Mouse (Mus musculus): Measurements from ENCODE around the gene Smad3. TPM values are rescaled to one million over a fixed set of nuclear protein-coding genes. Genes with fewer than 3 reads are reported as not detected.

Smad3 gene
- polyA plus RNA-seq, 1 experiment: 30.2 TPM

GRCm38 (mm10) chr9:63709266-63709665 is 48.5 kb downstream of the Smad3 start:
- TF ChIP-seq CTCF (IDR thresholded peaks at IDR 0.05; ENCODE audit: extremely low read depth, insufficient read depth, insufficient read length, insufficient replicate concordance): no peak
- no peak for TF ChIP-seq POLR2A (IDR thresholded peaks at IDR 0.05; ENCODE audit: low read depth, low read length)

GRCm38 (mm10) chr9:63707816-63708588 is 49.8 kb downstream of the Smad3 start:
- Histone ChIP-seq H3K4me1 (ENCODE audit: control insufficient read depth, insufficient read depth, insufficient read length) (peaks cover 33% of the 10 kb centered on the region; the same call in 1 of the 2 replicates), H3K27ac (ENCODE audit: insufficient read depth, low read length) (no peak overlapping the region)
- 74% methylated on average over 9 of the region's 9 CpGs for WGBS

More at GRCm38 (mm10) chr9:63709266-63709665, 48.5 kb downstream of the Smad3 start:
- Histone ChIP-seq H3K27ac (ENCODE audit: insufficient read depth, low read length) (no peak overlapping the region), H3K27me3 (ENCODE audit: control insufficient read depth, insufficient read depth, low read length) (no peaks in the 10 kb centered on the region), H3K4me1 (ENCODE audit: control insufficient read depth, insufficient read depth, insufficient read length) (peaks cover 31% of the 10 kb centered on the region; the same call in 1 of the 2 replicates), H3K36me3 (ENCODE audit: control insufficient read depth, insufficient read depth, low read length) (no peaks in the 10 kb centered on the region), H3K4me3 (ENCODE audit: extremely low read depth, insufficient read depth, insufficient read length) (no peak overlapping the region)
- DNase-seq (ENCODE audit: low read depth in 1 of 2, low spot score in 2 of 2): no peak

DNA sequence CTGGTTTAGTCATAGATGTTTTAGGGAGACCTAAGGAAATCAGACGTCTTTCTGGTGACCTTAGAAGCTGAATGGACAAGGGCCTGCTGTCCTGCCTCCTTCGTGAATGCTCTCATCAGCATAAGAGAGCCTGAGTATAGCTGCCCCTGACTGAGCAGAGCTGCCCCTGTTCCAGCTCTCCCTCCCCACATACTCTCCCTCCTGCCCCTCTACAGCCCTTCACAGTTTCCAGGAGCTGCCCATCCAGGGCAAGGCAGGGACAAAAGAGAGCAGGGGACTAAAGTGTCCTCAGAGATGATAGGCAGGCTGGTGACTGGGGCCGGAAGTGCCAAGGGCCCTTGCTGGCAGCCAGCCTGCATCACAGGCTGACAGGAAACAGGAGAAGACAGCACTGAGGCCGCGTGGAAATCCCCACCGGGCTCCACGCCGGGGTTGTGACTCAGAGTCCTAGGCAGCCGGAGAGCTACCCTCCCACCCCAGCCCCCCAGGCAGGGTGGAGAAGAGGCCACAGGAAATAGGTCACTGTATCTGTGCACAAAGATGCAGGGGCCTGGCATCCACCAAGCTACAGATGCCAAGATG is 51.6 kb downstream of the Smad3 start:
- TF ChIP-seq CTCF (IDR thresholded peaks at IDR 0.05; ENCODE audit: extremely low read depth, insufficient read depth, insufficient read length, insufficient replicate concordance) (no peak), POLR2A (IDR thresholded peaks at IDR 0.05; ENCODE audit: low read depth, low read length) (no peak)
- peak overlapping the region; percentile 68 for H3K27ac ChIP-seq (ENCODE audit: insufficient read depth, low read length)
- WGBS: 15% methylated on average over 9 of the region's 9 CpGs
- H3K4me3 ChIP-seq (ENCODE audit: extremely low read depth, insufficient read depth, insufficient read length): no peak overlapping the region
- H3K27me3 ChIP-seq (ENCODE audit: control insufficient read depth, insufficient read depth, low read length): no peaks in the 10 kb centered on the region
- H3K4me1 ChIP-seq (ENCODE audit: control insufficient read depth, insufficient read depth, insufficient read length): peaks cover 39% of the 10 kb centered on the region; the same call in 1 of the 2 replicates
- peak; percentile 63 to 80 for DNase-seq (ENCODE audit: low read depth in 1 of 2, low spot score in 2 of 2)
- no peaks in the 10 kb centered on the region for H3K36me3 ChIP-seq (ENCODE audit: control insufficient read depth, insufficient read depth, low read length)

More at GRCm38 (mm10) chr9:63707816-63708588, 49.8 kb downstream of the Smad3 start:
- Histone ChIP-seq H3K36me3 (ENCODE audit: control insufficient read depth, insufficient read depth, low read length) (no peaks in the 10 kb centered on the region), H3K27me3 (ENCODE audit: control insufficient read depth, insufficient read depth, low read length) (no peaks in the 10 kb centered on the region), H3K4me3 (ENCODE audit: extremely low read depth, insufficient read depth, insufficient read length) (no peak overlapping the region)
- no peak for TF ChIP-seq CTCF (IDR thresholded peaks at IDR 0.05; ENCODE audit: extremely low read depth, insufficient read depth, insufficient read length, insufficient replicate concordance)
- TF ChIP-seq POLR2A (IDR thresholded peaks at IDR 0.05; ENCODE audit: low read depth, low read length): no peak
- DNase-seq (ENCODE audit: low read depth in 1 of 2, low spot score in 2 of 2): no peak

DNA sequence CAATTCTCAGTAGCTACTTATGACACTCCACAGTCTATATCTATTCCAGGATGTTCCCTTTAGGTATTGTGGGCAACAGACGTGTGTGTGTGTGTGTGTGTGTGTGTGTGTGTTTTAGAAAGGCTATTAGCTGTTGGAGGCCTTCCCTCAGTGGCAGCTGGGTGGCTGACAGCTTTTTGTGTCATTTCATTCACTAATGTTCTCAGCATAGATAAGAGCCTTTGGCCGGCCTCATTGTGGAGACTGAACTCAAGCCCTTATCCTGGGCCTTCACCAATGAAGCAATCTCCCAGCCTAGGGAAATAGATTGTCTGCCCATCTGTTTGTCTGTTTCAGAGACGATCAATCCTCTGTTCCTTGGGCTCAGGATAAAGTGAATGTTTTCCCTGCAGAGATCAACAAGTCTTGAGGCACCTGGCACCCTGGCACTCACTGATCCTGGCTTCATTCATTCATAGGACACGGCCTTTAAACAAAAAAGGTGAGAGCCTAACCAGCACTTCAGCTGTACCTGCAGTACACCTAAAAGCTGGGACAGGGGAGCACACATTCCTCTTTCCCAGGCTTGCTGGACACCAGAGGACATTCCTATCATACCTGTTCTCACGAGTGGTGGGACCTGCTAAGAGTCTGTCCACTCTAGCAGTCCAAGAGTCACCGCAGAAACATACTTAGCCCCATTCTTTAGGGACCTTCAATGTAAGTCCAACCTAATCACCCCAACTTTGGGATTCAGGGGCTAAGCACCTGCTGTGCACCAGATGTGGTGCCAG is 52.6 kb downstream of the Smad3 start:
- Histone ChIP-seq H3K4me1 (ENCODE audit: control insufficient read depth, insufficient read depth, insufficient read length) (peaks cover 39% of the 10 kb centered on the region; the same call in 1 of the 2 replicates), H3K27ac (ENCODE audit: insufficient read depth, low read length) (peak overlapping the region; percentile 41; the same call in 1 of the 2 replicates), H3K27me3 (ENCODE audit: control insufficient read depth, insufficient read depth, low read length) (no peaks in the 10 kb centered on the region), H3K4me3 (ENCODE audit: extremely low read depth, insufficient read depth, insufficient read length) (no peak overlapping the region), H3K36me3 (ENCODE audit: control insufficient read depth, insufficient read depth, low read length) (no peaks in the 10 kb centered on the region)
- 84% methylated on average over 6 of the region's 6 CpGs for WGBS
- DNase-seq (ENCODE audit: low read depth in 1 of 2, low spot score in 2 of 2): no peak
- TF ChIP-seq POLR2A (IDR thresholded peaks at IDR 0.05; ENCODE audit: low read depth, low read length) (no peak), CTCF (IDR thresholded peaks at IDR 0.05; ENCODE audit: extremely low read depth, insufficient read depth, insufficient read length, insufficient replicate concordance) (no peak)

GRCm38 (mm10) chr9:63704131-63704530 is 53.7 kb downstream of the Smad3 start:
- Histone ChIP-seq H3K27me3 (ENCODE audit: control insufficient read depth, insufficient read depth, low read length) (no peaks in the 10 kb centered on the region), H3K4me1 (ENCODE audit: control insufficient read depth, insufficient read depth, insufficient read length) (peaks cover 39% of the 10 kb centered on the region; the same call in 1 of the 2 replicates), H3K27ac (ENCODE audit: insufficient read depth, low read length) (no peak overlapping the region), H3K36me3 (ENCODE audit: control insufficient read depth, insufficient read depth, low read length) (no peaks in the 10 kb centered on the region), H3K4me3 (ENCODE audit: extremely low read depth, insufficient read depth, insufficient read length) (no peak overlapping the region)
- TF ChIP-seq POLR2A (IDR thresholded peaks at IDR 0.05; ENCODE audit: low read depth, low read length) (no peak), CTCF (IDR thresholded peaks at IDR 0.05; ENCODE audit: extremely low read depth, insufficient read depth, insufficient read length, insufficient replicate concordance) (no peak)
- WGBS: 84% methylated on average over 5 of the region's 5 CpGs
- no peak for DNase-seq (ENCODE audit: low read depth in 1 of 2, low spot score in 2 of 2)

GRCm38 (mm10) chr9:63703236-63703785 is 54.5 kb downstream of the Smad3 start:
- no peak for TF ChIP-seq CTCF (IDR thresholded peaks at IDR 0.05; ENCODE audit: extremely low read depth, insufficient read depth, insufficient read length, insufficient replicate concordance)
- TF ChIP-seq POLR2A (IDR thresholded peaks at IDR 0.05; ENCODE audit: low read depth, low read length): no peak
- no peaks in the 10 kb centered on the region for H3K36me3 ChIP-seq (ENCODE audit: control insufficient read depth, insufficient read depth, low read length)
- DNase-seq (ENCODE audit: low read depth in 1 of 2, low spot score in 2 of 2): no peak
- H3K27me3 ChIP-seq (ENCODE audit: control insufficient read depth, insufficient read depth, low read length): no peaks in the 10 kb centered on the region
- no peak overlapping the region for H3K27ac ChIP-seq (ENCODE audit: insufficient read depth, low read length)
- peaks cover 42% of the 10 kb centered on the region; the same call in 1 of the 2 replicates for H3K4me1 ChIP-seq (ENCODE audit: control insufficient read depth, insufficient read depth, insufficient read length)
- no peak overlapping the region for H3K4me3 ChIP-seq (ENCODE audit: extremely low read depth, insufficient read depth, insufficient read length)
- 80% methylated on average over 7 of the region's 7 CpGs for WGBS

All from spleen, adult 2 months (tissue).